Mouse (Mus musculus): ENCODE data around the gene C1ra. TPM values are rescaled to one million over a fixed set of nuclear protein-coding genes. Genes with fewer than 3 reads are reported as not detected.

Gene C1ra
- polyA plus RNA-seq, 1 experiment from 2014 or later, result 0.55 TPM

Other genes starting within 250 kb of the C1ra start
- 0.12 and 0.13 TPM in 2 replicates for gene Cd163, start 207.7 kb upstream of the C1ra start, polyA plus RNA-seq (2014; fragmentation: Nextera tagmentation; extraction: Ambion mirVana)
- gene Pex5, start 97.3 kb upstream of the C1ra start, polyA plus RNA-seq (2014; fragmentation: Nextera tagmentation; extraction: Ambion mirVana), result 20.8 and 22.8 TPM in 2 replicates
- gene Clstn3, start 47.6 kb upstream of the C1ra start, polyA plus RNA-seq (2014; fragmentation: Nextera tagmentation; extraction: Ambion mirVana), result 0.49 and 1.5 TPM in 2 replicates
- gene C1rl, start 19.3 kb upstream of the C1ra start, polyA plus RNA-seq (2014; fragmentation: Nextera tagmentation; extraction: Ambion mirVana), result 0.36 and 0.58 TPM in 2 replicates
- gene C1s1, start 30.0 kb downstream of the C1ra start, polyA plus RNA-seq (2014; fragmentation: Nextera tagmentation; extraction: Ambion mirVana), result 0.07 and 0.26 TPM in 2 replicates
- gene C1rb, start 57.9 kb downstream of the C1ra start, polyA plus RNA-seq (2014; fragmentation: Nextera tagmentation; extraction: Ambion mirVana), result not detected in 2 replicates
- not detected in 2 replicates for gene C1s2, start 123.7 kb downstream of the C1ra start, polyA plus RNA-seq (2014; fragmentation: Nextera tagmentation; extraction: Ambion mirVana)
- gene Lpcat3, start 150.6 kb downstream of the C1ra start, polyA plus RNA-seq (2014; fragmentation: Nextera tagmentation; extraction: Ambion mirVana), result 45.0 and 47.7 TPM in 2 replicates
- 114 and 117 TPM in 2 replicates for gene Emg1, start 199.8 kb downstream of the C1ra start, polyA plus RNA-seq (2014; fragmentation: Nextera tagmentation; extraction: Ambion mirVana)
- gene Phb2, start 199.9 kb downstream of the C1ra start, polyA plus RNA-seq (2014; fragmentation: Nextera tagmentation; extraction: Ambion mirVana), result 295 and 326 TPM in 2 replicates
- 4.9 and 8.6 TPM in 2 replicates for gene Ptpn6, start 226.3 kb downstream of the C1ra start, polyA plus RNA-seq (2014; fragmentation: Nextera tagmentation; extraction: Ambion mirVana)
- gene Grcc10, start 229.0 kb downstream of the C1ra start, polyA plus RNA-seq (2014; fragmentation: Nextera tagmentation; extraction: Ambion mirVana), result 449 and 503 TPM in 2 replicates
- not detected in 2 replicates for gene Gm45234, start 243.6 kb downstream of the C1ra start, polyA plus RNA-seq (2014; fragmentation: Nextera tagmentation; extraction: Ambion mirVana)
- 6.2 and 9.3 TPM in 2 replicates for gene Atn1, start 244.1 kb downstream of the C1ra start, polyA plus RNA-seq (2014; fragmentation: Nextera tagmentation; extraction: Ambion mirVana)

Measured in heart, embryonic 14.5 days (tissue).